Mouse (Mus musculus): ENCODE data around the gene Rnaseh2b.

Gene Rnaseh2b

GRCm38 (mm10) chr14:62322581-62323344 is 30.4 kb downstream of the Rnaseh2b start:
- no peak for DNase-seq (ENCODE audit: low spot score in 2 of 2)

DNA sequence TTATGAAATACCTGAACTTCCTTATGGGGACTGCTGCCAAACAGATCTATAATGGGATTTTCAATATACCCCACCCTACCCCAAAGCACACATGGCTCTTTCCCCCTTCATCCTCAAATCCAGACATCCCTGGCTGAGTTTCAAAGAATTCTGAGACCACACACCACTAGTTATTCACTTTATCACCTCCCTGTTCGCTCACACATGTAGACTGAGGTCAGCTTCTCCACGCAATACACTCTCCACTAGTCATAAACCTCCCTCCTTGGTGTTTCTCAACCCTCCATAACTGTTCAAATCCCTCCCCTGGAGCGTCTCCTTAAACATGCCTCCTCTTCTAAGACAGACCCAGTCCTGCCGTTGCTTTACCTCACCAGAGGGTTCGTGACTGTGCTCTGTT is 31.1 kb downstream of the Rnaseh2b start:
- no peak for DNase-seq (ENCODE audit: low spot score in 2 of 2)

DNA sequence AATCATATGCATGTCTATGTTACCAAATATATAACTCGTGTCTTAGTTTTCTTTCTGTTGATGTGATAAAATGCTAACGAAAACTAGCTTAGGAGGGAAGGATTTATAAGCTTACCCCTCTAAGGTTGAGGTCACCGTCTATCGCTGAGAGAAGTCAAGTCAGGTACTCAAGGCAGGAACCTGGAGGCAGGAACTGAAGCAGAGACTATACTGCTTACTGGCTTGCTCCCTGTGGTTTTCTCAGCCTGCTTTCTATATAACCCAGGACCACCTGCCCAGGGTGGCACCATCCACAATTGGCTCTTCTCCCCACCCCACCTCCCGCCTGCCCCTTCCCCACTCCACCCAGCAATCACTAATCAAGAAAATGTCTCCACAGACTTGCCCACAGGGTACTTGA is 32.6 kb downstream of the Rnaseh2b start:
- DNase-seq (ENCODE audit: low spot score in 2 of 2) = no peak

GRCm38 (mm10) chr14:62326026-62326425 is 33.6 kb downstream of the Rnaseh2b start:
- DNase-seq (ENCODE audit: low spot score in 2 of 2) = no peak

DNA sequence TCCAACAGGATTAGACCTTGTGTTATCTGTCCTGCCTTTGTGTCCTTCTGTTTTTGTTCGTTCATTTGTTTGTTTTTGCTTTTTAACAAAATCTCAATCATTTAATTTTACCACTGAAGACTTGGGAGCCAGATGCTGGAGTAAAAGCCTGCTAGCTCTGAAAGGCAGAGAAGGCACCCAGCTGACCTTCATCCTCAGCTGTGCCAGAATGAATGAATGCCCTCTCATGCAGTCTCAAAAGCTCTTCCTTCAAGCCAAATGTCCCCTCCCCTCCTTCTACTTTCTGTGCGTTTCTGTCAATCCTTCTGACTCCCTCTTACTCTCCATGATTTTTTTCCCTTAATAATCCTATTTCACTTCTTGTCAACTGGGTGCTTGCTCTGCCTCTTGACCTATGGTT is 34.8 kb downstream of the Rnaseh2b start:
- DNase-seq (ENCODE audit: low spot score in 2 of 2) = no peak

DNA sequence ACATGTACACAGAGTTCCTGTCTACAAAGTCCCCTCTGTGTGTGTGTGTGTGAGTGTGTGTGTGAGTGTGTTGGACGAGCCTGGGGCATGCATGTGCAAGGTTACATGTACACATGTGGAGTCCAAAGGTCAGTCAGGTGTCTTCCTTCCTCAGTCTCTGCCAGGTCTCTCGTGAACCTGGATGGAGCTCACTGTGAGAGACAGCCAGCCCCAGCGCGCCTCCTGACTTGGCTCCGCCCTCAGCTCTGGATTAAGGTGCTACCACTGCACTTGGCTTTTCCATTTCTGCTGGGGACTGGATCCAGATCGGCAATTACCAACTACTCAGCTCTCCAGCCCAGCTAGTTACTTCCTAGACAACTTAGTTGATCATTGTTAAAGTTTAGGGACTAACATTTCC is 36.2 kb downstream of the Rnaseh2b start:
- DNase-seq (ENCODE audit: low spot score in 2 of 2) = no peak

DNA sequence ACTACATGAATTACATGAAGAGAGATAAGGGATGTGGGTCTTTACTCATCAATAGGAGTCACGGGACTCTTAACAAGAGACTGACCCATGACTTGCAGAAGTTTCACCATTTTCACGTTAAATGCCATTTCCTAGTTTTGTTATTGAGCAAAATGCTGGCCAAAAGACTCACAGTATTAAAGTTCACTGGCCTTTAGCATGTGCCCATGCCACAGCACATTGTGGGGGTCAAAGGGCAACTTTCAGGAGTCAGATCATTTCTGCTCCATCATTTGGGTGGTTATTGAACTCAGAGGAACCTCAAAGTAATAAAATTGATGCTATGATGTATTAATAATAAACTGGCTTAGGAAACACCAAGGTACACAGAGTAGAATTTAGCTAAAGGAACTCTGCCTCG is 37.2 kb downstream of the Rnaseh2b start:
- no peak for DNase-seq (ENCODE audit: low spot score in 2 of 2)

- DNase-seq (ENCODE audit: low spot score in 2 of 2) = no peak
Observed at GRCm38 (mm10) chr14:62331457-62331856, 39.1 kb downstream of the Rnaseh2b start.

- DNase-seq (ENCODE audit: low spot score in 2 of 2) = peak; percentile 74 to 83
Observed at GRCm38 (mm10) chr14:62331866-62332619, 39.7 kb downstream of the Rnaseh2b start.

DNA sequence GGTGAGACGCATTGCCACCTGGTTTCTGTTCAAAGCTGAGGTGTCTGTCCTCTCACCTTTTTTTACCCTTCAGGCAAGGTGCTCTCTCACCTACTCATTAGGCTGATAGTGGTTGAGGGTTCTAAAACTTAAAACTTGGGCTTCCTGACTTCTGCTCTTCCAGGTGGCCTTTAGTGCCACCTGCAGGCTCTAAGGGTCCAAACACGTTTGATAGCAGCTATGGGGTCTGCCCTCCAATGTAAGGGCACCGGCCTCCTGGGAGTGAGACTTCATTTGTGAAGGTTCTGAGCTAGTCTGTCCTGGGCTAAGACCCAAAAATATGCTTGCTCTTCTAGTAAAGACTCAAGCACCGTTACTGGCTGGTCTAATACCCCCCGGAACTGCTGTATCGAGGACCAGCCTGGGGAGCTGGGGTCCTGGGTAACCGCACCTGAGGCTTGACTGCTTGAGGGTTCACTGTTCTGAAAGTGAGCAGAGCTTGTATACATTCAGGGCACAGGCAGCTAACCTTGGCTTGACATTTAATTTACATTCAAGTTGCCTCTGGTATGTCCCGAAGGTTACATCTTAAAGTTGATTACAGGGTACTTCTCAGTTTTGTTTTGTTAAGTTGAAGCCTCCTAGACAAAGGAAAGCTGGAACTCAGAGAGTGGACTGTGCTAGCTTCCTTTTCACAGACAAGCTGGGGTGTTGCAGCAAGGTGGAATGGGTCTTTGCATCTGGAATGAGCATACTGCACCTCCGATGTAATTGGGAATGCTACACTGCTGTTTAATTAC is 41.7 kb downstream of the Rnaseh2b start:
- no peak for DNase-seq (ENCODE audit: low spot score in 2 of 2)

- DNase-seq (ENCODE audit: low spot score in 2 of 2) = no peak
Observed at GRCm38 (mm10) chr14:62339196-62339595, 46.8 kb downstream of the Rnaseh2b start.

GRCm38 (mm10) chr14:62341887-62342642 is 49.7 kb downstream of the Rnaseh2b start:
- no peak for DNase-seq (ENCODE audit: low spot score in 2 of 2)

DNA sequence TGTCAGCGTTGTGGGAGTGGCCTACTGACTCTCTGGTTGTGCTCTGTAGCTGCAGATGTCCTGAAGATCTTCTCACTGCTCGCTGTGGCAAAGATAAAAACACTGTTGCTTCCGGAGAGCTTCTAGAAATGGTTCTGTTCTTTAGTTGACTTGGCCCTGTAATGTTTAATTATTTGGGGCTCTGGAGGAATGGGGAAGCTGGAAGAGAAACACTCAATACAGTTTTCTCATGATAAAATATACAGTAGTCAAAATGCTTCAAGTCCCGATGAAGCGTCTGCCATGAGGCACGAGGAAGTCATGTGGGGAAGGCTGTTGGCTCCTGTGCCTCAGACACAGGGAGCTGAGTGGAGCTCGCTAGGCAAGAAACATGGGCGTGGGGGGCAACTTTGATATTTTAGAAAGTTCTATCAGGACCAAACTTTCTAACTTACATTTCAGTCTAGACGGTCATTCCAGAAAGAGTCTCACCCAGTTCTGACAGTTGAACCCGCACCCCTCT is 50.3 kb downstream of the Rnaseh2b start:
- DNase-seq (ENCODE audit: low spot score in 2 of 2) = no peak

DNA sequence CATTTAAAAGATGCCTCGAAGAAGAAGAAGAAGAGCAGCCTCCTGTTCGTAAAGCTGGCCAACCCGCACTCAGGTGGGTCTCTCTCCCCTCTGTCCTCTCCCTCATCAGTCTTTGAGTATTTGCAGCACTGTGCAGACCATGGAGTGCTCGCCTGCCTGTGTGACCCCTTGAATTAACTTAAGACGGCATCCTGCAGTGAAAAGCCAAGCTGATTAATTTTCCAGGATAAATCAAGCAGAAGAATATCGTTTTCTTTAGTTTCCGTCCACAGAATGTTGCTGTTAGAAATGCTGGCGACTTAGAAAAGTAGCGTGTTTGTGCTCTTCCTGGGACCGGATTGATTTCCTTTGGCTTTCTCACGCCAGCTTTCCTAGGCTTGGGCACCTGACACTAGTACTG is 54.2 kb downstream of the Rnaseh2b start:
- no peak for DNase-seq (ENCODE audit: low spot score in 2 of 2)

GRCm38 (mm10) chr14:62347103-62347502 is 54.7 kb downstream of the Rnaseh2b start:
- no peak for DNase-seq (ENCODE audit: low spot score in 2 of 2)

- no peak for DNase-seq (ENCODE audit: low spot score in 2 of 2)
Observed at GRCm38 (mm10) chr14:62349786-62350185, 57.4 kb downstream of the Rnaseh2b start.

DNA sequence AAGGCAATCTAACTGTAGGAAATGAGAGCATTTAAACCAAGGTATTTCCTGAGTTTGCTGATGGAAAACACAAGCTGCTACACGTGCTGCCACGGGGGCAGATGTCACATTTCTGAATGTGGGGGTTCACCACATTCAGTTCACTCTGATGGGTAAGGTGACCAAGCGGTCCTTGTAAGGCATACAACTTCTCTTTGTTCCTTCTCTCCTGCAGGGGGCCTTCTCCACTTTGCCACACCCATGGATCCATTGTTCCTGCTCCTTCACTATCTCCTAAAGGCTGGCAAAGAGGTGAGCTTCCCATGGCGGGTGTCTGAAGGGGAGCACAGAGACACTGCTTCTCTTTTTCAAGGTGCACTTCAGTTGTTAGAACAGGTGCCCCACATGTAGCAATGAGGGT is 57.8 kb downstream of the Rnaseh2b start:
- no peak for DNase-seq (ENCODE audit: low spot score in 2 of 2)

DNA sequence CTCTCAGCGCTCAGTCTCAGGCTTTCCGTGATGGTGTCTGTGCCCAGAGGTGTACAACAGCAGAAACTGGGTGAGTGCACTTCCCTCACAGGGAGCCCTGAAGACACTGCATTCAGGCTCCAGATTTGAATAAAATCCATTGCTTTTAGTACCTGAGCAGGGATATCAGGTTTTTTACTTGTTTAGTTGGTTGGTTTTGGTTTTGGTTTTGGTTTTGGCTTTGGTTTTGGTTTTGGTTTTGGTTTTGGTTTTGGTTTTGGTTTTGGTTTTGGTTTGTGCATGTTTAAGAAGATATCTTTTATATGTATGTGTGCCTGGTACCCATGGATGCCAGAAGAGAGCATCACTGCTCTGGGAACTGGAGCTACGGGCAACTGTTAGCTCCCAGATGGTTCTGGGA is 58.5 kb downstream of the Rnaseh2b start:
- no peak for DNase-seq (ENCODE audit: low spot score in 2 of 2)

- DNase-seq (ENCODE audit: low spot score in 2 of 2) = no peak
Observed at GRCm38 (mm10) chr14:62353372-62353771, 61.0 kb downstream of the Rnaseh2b start.

GRCm38 (mm10) chr14:62353793-62354192 is 61.4 kb downstream of the Rnaseh2b start:
- DNase-seq (ENCODE audit: low spot score in 2 of 2) = no peak

- DNase-seq (ENCODE audit: low spot score in 2 of 2) = no peak
Observed at GRCm38 (mm10) chr14:62355201-62355600, 62.8 kb downstream of the Rnaseh2b start.
